Mouse (Mus musculus) MN1 (cell line): ENCODE results near the gene Cherp.

Source experiments
- DNase-seq: peaks from one replicate; pipeline ENCODE4 v3.0.0-alpha.2; 2016; ENCODE audit warnings: low spot score

Gene Cherp

GRCm38 (mm10) chr8:72413839-72414238 is 61.2 kb downstream of the Cherp start:
- DNase-seq, result no peak
